Mouse (Mus musculus) ES-Bruce4 (cell line): Measurements from ENCODE around the gene Ank3.

Experiments
- CTCF ChIP-seq: IDR thresholded peaks from one replicate; pipeline ENCODE4 v1.8.1; 2011; ENCODE audit warnings: low read depth, low read length
- EP300 ChIP-seq: IDR thresholded peaks from 2 replicates; pipeline ENCODE4 v1.6.1; 2011; ENCODE audit warnings: low read depth, low read length; ENCODE audit not compliant: insufficient read depth
- POLR2A ChIP-seq: IDR thresholded peaks from one replicate; pipeline ENCODE4 v1.8.1; 2011; ENCODE audit warnings: low read length; ENCODE audit not compliant: insufficient read depth

GRCm38 (mm10) chr10:69601471-69601870 lies 202.9 kb downstream of the Ank3 start:
- TF ChIP-seq CTCF: no peak
- no peak for TF ChIP-seq EP300
- TF ChIP-seq POLR2A: no peak
